Mouse (Mus musculus): ENCODE results near the gene Acot7. TPM values are rescaled to one million over a fixed set of nuclear protein-coding genes. Genes with fewer than 3 reads are reported as not detected.
"Not testable (repeated sequence)": the region's sequence is repeated elsewhere in the genome, so short reads cannot be mapped to it uniquely, and the experiment has no call there.

The Acot7 gene
- polyA plus RNA-seq, 1 experiment from 2014 or later, result 12.0 TPM

- ATAC-seq (no peak), DNase-seq (no peak)
- no peak overlapping the region for H3K9ac ChIP-seq (replicated peaks)
- no peak overlapping the region for H3K4me3 ChIP-seq (ENCODE audit: low read depth, low read length)
- H3K36me3 ChIP-seq (replicated peaks; ENCODE audit: insufficient read depth, low read length), result no peaks in the 10 kb centered on the region
- no peak for TF ChIP-seq CTCF (IDR thresholded peaks at IDR 0.05; ENCODE audit: low read depth)
- no peak for TF ChIP-seq EP300 (IDR thresholded peaks at IDR 0.05; ENCODE audit: low read depth)
- WGBS (ENCODE audit: insufficient replicate concordance), result 86% methylated on average over 6 of the region's 6 CpGs
- no peak overlapping the region for H3K4me2 ChIP-seq (ENCODE audit: low read depth, low read length)
- no peak overlapping the region for H3K27ac ChIP-seq (ENCODE audit: low read depth)
- 0 out of 2 replicates have a peak, but pooled peaks cover 2% of the 10 kb centered on the region for H3K4me1 ChIP-seq (ENCODE audit: insufficient read depth)
- no peaks in the 10 kb centered on the region for H3K9me3 ChIP-seq (ENCODE audit: low read length)
- no peaks in the 10 kb centered on the region for H3K27me3 ChIP-seq (ENCODE audit: insufficient read depth, low read length)
These were observed 44.2 kb downstream of the Acot7 start for GRCm38 (mm10) chr4:152222111-152222510.

- DNase-seq, result no peak
- no peak overlapping the region for H3K9ac ChIP-seq (replicated peaks)
- H3K9me3 ChIP-seq (ENCODE audit: low read length), result no peaks in the 10 kb centered on the region
- no peak for TF ChIP-seq CTCF (IDR thresholded peaks at IDR 0.05; ENCODE audit: low read depth)
- TF ChIP-seq EP300 (IDR thresholded peaks at IDR 0.05; ENCODE audit: low read depth), result no peak
- no peak overlapping the region for H3K27ac ChIP-seq (ENCODE audit: low read depth)
- no peaks in the 10 kb centered on the region for H3K27me3 ChIP-seq (ENCODE audit: insufficient read depth, low read length)
- H3K4me1 ChIP-seq (ENCODE audit: insufficient read depth), result 0 out of 2 replicates have a peak, but pooled peaks cover 2% of the 10 kb centered on the region
- no peak overlapping the region for H3K4me3 ChIP-seq (ENCODE audit: low read depth, low read length)
- no peak overlapping the region for H3K4me2 ChIP-seq (ENCODE audit: low read depth, low read length)
- ATAC-seq, result no peak
- H3K36me3 ChIP-seq (replicated peaks; ENCODE audit: insufficient read depth, low read length), result no peaks in the 10 kb centered on the region
- 40% methylated on average over 1 of the region's 1 CpGs for WGBS (ENCODE audit: insufficient replicate concordance)
These were observed 44.6 kb downstream of the Acot7 start for GRCm38 (mm10) chr4:152222513-152222912.

GRCm38 (mm10) chr4:152224156-152224555 is 46.2 kb downstream of the Acot7 start:
- H3K4me2 ChIP-seq (ENCODE audit: low read depth, low read length), result no peak overlapping the region
- no peak for ATAC-seq
- no peaks in the 10 kb centered on the region for H3K27me3 ChIP-seq (ENCODE audit: insufficient read depth, low read length)
- 0 out of 2 replicates have a peak, but pooled peaks cover 2% of the 10 kb centered on the region for H3K4me1 ChIP-seq (ENCODE audit: insufficient read depth)
- whole genome bisulfite sequencing (ENCODE audit: insufficient replicate concordance), result 45% methylated on average over 5 of the region's 5 CpGs
- H3K4me3 ChIP-seq (ENCODE audit: low read depth, low read length), result no peak overlapping the region
- H3K27ac ChIP-seq (ENCODE audit: low read depth), result no peak overlapping the region
- no peak for TF ChIP-seq CTCF (IDR thresholded peaks at IDR 0.05; ENCODE audit: low read depth)
- TF ChIP-seq EP300 (IDR thresholded peaks at IDR 0.05; ENCODE audit: low read depth), result no peak
- DNase-seq, result no peak
- H3K9ac ChIP-seq (replicated peaks), result no peak overlapping the region
- H3K9me3 ChIP-seq (ENCODE audit: low read length), result no peaks in the 10 kb centered on the region
- H3K36me3 ChIP-seq (replicated peaks; ENCODE audit: insufficient read depth, low read length), result no peaks in the 10 kb centered on the region

GRCm38 (mm10) chr4:152226901-152227486 is 49.1 kb downstream of the Acot7 start:
- no peak for ATAC-seq

GRCm38 (mm10) chr4:152227749-152228527 is 50.0 kb downstream of the Acot7 start:
- no peak overlapping the region for H3K4me2 ChIP-seq (ENCODE audit: low read depth, low read length)
- no peak for TF ChIP-seq CTCF (IDR thresholded peaks at IDR 0.05; ENCODE audit: low read depth)
- no peak for TF ChIP-seq EP300 (IDR thresholded peaks at IDR 0.05; ENCODE audit: low read depth)
- H3K4me1 ChIP-seq (ENCODE audit: insufficient read depth), result no peaks in the 10 kb centered on the region
- no peak for DNase-seq
- ATAC-seq, result no peak
- 66% methylated on average over 12 of the region's 12 CpGs for WGBS (ENCODE audit: insufficient replicate concordance)
- H3K27me3 ChIP-seq (ENCODE audit: insufficient read depth, low read length), result no peaks in the 10 kb centered on the region
- H3K4me3 ChIP-seq (ENCODE audit: low read depth, low read length), result no peak overlapping the region
- no peak overlapping the region for H3K9ac ChIP-seq (replicated peaks)
- H3K36me3 ChIP-seq (replicated peaks; ENCODE audit: insufficient read depth, low read length), result no peaks in the 10 kb centered on the region
- no peaks in the 10 kb centered on the region for H3K9me3 ChIP-seq (ENCODE audit: low read length)
- H3K27ac ChIP-seq (ENCODE audit: low read depth), result no peak overlapping the region

More at GRCm38 (mm10) chr4:152226901-152227486, 49.1 kb downstream of the Acot7 start:
- H3K27me3 ChIP-seq (ENCODE audit: insufficient read depth, low read length), result no peaks in the 10 kb centered on the region
- DNase-seq, result no peak
- no peak overlapping the region for H3K27ac ChIP-seq (ENCODE audit: low read depth)
- H3K36me3 ChIP-seq (replicated peaks; ENCODE audit: insufficient read depth, low read length), result no peaks in the 10 kb centered on the region
- no peaks in the 10 kb centered on the region for H3K9me3 ChIP-seq (ENCODE audit: low read length)
- 84% methylated on average over 13 of the region's 13 CpGs for WGBS (ENCODE audit: insufficient replicate concordance)
- TF ChIP-seq CTCF (IDR thresholded peaks at IDR 0.05; ENCODE audit: low read depth), result no peak
- TF ChIP-seq EP300 (IDR thresholded peaks at IDR 0.05; ENCODE audit: low read depth), result no peak
- H3K4me1 ChIP-seq (ENCODE audit: insufficient read depth), result no peaks in the 10 kb centered on the region
- no peak overlapping the region for H3K4me3 ChIP-seq (ENCODE audit: low read depth, low read length)
- H3K9ac ChIP-seq (replicated peaks), result no peak overlapping the region
- no peak overlapping the region for H3K4me2 ChIP-seq (ENCODE audit: low read depth, low read length)

- H3K27me3 ChIP-seq (ENCODE audit: insufficient read depth, low read length); H3K9me3 ChIP-seq (ENCODE audit: low read length); H3K36me3 ChIP-seq (replicated peaks; ENCODE audit: insufficient read depth, low read length); DNase-seq; H3K27ac ChIP-seq (ENCODE audit: low read depth); H3K4me3 ChIP-seq (ENCODE audit: low read depth, low read length); H3K4me1 ChIP-seq (ENCODE audit: insufficient read depth); H3K9ac ChIP-seq (replicated peaks); H3K4me2 ChIP-seq (ENCODE audit: low read depth, low read length): not testable (repeated sequence)
- peak; percentile 48 for ATAC-seq
- 59% methylated on average over 4 of the region's 4 CpGs for WGBS (ENCODE audit: insufficient replicate concordance)
These were observed 52.4 kb downstream of the Acot7 start for GRCm38 (mm10) chr4:152230331-152230730.
